Mouse (Mus musculus) cerebellum, adult 11-12 months (tissue): ENCODE measurements at regions not wholly inside any gene's neighbourhood (a gene's known extent, or its start where the extent isn't known, plus 50 kb on each side); places are given as distances from the start of the nearest gene placed in this dataset.

Experiments
- DNase-seq: peaks from one replicate; pipeline ENCODE4 v3.0.0; 2022

- no peak for DNase-seq
Observed at GRCm38 (mm10) chr6:94957172-94957668, 159.8 kb upstream of the Kbtbd8 start.

GRCm38 (mm10) chr6:94954580-94954979, 162.5 kb upstream of the Kbtbd8 start:
- no peak for DNase-seq

- no peak for DNase-seq
Observed at GRCm38 (mm10) chr6:94953658-94954057, 163.4 kb upstream of the Kbtbd8 start.

GRCm38 (mm10) chr6:94951971-94952768, 164.9 kb upstream of the Kbtbd8 start:
- DNase-seq = no peak

GRCm38 (mm10) chr6:94950944-94951343, 166.1 kb upstream of the Kbtbd8 start:
- no peak for DNase-seq

GRCm38 (mm10) chr6:94950319-94950718, 166.7 kb upstream of the Kbtbd8 start:
- DNase-seq = no peak

GRCm38 (mm10) chr6:94946352-94946900, 170.6 kb upstream of the Kbtbd8 start:
- DNase-seq = no peak

GRCm38 (mm10) chr6:94945715-94946114, 171.3 kb upstream of the Kbtbd8 start:
- DNase-seq = no peak

- DNase-seq = no peak
Observed at GRCm38 (mm10) chr6:94944196-94944595, 172.8 kb upstream of the Kbtbd8 start.

- no peak for DNase-seq
Observed at GRCm38 (mm10) chr6:94938949-94939348, 178.1 kb upstream of the Kbtbd8 start.

- no peak for DNase-seq
Observed at GRCm38 (mm10) chr6:94936206-94936605, 180.8 kb upstream of the Kbtbd8 start.

GRCm38 (mm10) chr6:94935706-94936105, 181.3 kb upstream of the Kbtbd8 start:
- DNase-seq = no peak

GRCm38 (mm10) chr6:94927811-94928210, 189.2 kb upstream of the Kbtbd8 start:
- no peak for DNase-seq

GRCm38 (mm10) chr6:94926652-94927211, 190.3 kb upstream of the Kbtbd8 start:
- DNase-seq = no peak

GRCm38 (mm10) chr6:94925408-94925807, 191.6 kb upstream of the Kbtbd8 start:
- DNase-seq = no peak

GRCm38 (mm10) chr6:94924338-94925039, 192.6 kb upstream of the Kbtbd8 start:
- no peak for DNase-seq

GRCm38 (mm10) chr6:94921741-94922140, 195.3 kb upstream of the Kbtbd8 start:
- DNase-seq = no peak

GRCm38 (mm10) chr6:94920770-94921169, 196.3 kb upstream of the Kbtbd8 start:
- no peak for DNase-seq

- DNase-seq = no peak
Observed at GRCm38 (mm10) chr6:94919194-94919743, 197.8 kb upstream of the Kbtbd8 start.

- DNase-seq = no peak
Observed at GRCm38 (mm10) chr6:94915842-94916620, 201.0 kb upstream of the Kbtbd8 start.

- DNase-seq = no peak
Observed at GRCm38 (mm10) chr6:94911836-94912235, 205.2 kb upstream of the Kbtbd8 start.

GRCm38 (mm10) chr6:94911374-94911773, 205.7 kb upstream of the Kbtbd8 start:
- no peak for DNase-seq
